Mouse (Mus musculus) ovary, adult 18-20 months (tissue): ENCODE results near the gene H2-DMa.

Experiments used
- DNase-seq: peaks from one replicate; pipeline ENCODE4 v3.0.0; 2022; ENCODE audit warnings: low spot score, mixed read lengths

Gene H2-DMa

DNA sequence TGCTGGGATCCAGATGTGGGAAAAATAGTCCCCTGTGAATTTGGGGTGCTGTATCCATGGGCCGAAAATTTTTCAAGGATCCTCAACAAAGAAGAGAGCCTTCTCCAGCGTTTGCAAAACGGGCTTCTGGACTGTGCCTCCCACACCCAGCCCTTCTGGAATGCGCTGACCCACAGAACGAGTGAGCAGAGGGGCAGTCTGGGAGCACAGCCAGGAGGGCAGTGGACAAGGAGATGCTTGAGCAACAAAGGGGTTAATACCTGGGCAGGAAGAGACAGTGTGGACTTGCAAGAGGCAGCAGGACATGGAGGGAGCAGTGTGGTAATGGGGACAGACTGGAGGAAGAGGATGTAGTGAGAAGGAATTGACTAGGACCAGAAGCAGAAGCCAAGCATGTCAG, 36.2 kb downstream of the H2-DMa start:
- no peak for DNase-seq

DNA sequence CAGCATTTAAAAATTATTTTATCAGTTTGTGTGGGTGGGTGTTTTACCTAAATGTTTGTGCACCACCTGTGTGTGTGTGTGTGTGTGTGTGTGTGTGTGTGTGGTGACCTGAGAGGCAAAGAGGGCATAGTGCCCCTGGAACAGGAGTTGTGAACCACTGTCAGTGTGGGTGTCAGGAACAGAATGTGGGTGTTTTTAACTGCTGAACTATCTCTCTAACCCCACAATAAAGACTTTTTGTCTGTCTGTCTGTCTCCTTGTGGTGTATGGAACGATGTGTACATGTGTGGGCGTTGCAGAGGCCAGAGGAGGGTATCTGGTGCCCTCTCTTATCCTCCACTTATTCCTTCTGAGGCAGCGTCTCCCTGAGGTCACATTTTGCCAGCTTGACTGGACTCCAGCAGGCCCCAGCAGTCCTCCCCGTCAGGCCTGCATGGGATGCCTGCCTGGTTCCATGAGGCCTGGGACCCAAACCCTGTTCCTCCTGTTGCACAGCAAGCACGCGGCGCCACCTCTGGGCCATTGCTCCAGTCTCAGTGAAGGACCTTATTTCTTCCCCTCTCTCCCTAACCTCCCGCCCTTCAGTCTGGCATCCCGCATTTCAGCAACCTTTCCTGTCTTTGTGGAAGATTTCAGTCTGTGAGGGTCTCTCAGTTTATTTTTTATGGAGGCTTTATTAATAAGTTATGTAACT, 45.0 kb downstream of the H2-DMa start:
- no peak for DNase-seq

DNA sequence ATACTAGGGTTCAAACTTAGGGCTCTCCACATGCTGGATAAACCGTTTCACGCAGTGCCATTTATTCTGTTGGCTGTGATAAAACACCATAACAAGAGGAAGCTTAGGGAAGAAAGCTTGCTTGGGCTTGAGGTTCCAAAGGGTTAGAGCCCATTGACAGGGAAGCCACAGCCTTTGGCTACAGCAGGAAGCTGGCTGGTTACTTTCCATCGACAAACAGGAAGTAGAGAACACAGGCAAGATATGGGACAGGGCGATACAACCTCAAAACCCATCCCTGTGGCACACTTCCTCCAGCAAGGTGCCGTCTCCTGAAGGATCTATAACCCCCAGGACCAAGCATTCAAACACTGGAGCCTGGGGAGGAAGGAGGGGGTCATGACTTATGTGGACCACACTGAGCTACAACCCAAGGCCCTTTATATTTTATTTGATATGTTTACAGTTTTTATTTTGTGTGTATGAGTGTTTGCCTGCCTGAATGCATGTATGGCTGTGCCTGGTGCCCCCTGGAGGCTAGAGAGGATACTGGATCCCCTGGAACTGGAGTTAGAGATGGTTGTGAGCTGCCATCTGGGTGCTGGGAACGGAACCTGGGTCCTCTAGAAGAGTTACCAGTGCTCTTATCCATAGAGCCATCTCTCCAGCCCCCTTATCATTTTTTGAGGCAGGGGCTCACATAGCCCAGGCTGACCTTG, 45.8 kb downstream of the H2-DMa start:
- DNase-seq = no peak

DNA sequence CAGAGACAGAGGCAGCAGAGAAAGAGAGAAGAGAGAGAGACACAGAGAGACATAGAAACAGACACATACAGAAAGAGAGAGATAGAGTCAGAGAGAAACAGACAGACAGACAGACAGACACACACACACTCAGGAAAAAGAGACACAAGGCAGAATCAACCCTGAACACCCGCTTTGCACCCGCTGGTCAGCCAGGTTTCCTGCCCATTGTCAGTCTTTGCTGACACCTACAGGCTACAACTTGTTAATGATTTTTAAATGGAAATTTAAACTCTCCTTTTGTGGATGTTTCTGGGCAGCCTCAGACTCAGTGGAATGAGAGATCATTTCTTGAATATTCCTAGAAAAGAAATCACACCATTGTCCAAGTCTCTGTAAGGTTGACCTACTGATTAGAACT, 49.9 kb downstream of the H2-DMa start:
- DNase-seq = no peak

- DNase-seq = no peak
These were observed 51.1 kb downstream of the H2-DMa start for GRCm38 (mm10) chr17:34170487-34170876.

- peak; percentile 44 for DNase-seq
These were observed 51.6 kb downstream of the H2-DMa start for GRCm38 (mm10) chr17:34170877-34171498.

GRCm38 (mm10) chr17:34172528-34172927, 53.2 kb downstream of the H2-DMa start:
- DNase-seq = no peak

GRCm38 (mm10) chr17:34174075-34174474, 54.7 kb downstream of the H2-DMa start:
- no peak for DNase-seq

DNA sequence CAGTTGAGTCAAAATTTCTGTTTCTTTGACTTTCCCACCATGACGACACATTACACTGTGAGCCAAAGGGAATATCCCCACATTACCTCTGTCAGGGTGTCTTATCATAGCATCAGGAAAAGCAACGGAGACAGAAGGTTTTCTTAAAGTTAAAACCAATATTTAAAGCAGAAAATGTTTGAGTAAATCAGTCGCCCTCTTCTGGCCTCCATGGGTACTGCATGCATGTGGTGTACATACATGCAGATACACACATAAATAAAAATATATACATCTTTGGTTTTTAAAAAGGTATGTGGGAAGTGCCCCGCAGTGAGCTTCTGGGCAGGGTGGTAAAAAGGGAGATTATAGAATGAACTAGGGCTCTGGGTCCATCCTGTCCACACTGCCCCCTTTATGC, 57.8 kb downstream of the H2-DMa start:
- DNase-seq = no peak

- no peak for DNase-seq
These were observed 59.7 kb downstream of the H2-DMa start for GRCm38 (mm10) chr17:34179019-34179418.

GRCm38 (mm10) chr17:34179913-34180859, 60.8 kb downstream of the H2-DMa start:
- DNase-seq = no peak

DNA sequence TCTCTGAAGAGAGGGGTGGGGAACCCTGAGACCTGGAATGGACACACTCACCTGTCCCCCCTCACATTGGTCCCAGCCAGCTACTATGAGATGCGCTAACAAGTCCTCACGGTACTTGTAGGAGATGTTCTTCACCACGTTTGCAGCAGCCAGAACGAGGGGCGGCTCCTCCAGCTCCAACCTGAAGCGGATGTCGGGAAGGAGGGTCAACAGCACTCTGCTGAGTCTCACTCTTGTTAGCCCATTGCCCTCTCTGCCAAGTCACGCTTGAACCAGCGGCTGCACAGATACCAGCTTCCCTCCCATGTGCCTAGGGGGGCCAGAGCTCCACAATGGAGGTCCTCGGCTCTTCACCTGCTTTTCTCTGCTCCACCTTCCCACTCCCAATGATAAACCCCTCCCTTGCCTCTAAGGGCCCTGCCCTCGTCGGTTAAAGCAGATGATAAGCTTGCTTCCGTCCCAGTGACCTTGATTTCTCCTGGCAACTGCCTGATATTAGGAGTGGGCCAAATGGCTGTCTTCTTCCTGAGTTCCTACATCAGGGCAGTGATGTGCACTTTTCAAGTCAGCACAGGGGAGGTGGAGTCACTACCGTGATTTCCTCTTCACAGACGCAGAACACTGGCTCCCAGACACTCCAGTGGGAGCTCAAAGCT, 64.4 kb downstream of the H2-DMa start:
- DNase-seq = no peak

DNA sequence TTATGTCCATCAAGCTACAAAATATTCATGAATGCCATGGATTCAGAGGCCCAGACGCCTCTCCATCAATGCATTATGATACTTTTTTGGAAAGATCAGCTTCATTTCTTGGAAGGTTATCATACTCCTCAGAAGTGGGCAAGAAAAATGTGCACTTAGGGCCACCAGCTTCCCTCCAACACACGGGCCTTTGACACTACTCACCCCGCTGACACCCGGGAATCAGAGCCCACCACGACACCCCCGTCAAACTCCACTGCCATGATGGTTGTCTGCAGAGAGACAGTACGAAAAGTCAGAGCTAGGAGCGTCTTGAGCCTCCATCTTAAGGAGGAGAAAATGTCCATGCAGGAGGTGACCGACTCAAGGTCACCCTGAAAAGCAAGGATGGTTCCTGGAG, 66.2 kb downstream of the H2-DMa start:
- DNase-seq = no peak

DNA sequence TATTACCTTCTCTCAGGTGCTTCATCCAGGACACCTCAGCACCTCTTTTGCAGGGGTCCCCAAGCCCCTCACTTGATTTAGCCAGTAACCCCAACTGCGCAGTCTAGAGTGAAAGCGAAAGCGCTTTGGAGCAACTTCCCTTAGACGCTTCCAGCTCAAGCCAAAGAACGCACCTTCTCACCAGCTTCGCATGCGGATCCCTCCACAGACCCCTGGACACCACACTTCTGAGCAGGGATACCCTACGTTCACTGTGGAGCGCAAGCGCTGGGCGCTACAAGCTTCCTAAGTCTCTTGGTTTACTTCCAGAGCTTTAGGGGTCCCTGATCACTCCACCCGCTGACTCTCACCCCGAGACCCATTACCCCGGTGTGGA, 67.5 kb downstream of the H2-DMa start:
- no peak for DNase-seq

DNA sequence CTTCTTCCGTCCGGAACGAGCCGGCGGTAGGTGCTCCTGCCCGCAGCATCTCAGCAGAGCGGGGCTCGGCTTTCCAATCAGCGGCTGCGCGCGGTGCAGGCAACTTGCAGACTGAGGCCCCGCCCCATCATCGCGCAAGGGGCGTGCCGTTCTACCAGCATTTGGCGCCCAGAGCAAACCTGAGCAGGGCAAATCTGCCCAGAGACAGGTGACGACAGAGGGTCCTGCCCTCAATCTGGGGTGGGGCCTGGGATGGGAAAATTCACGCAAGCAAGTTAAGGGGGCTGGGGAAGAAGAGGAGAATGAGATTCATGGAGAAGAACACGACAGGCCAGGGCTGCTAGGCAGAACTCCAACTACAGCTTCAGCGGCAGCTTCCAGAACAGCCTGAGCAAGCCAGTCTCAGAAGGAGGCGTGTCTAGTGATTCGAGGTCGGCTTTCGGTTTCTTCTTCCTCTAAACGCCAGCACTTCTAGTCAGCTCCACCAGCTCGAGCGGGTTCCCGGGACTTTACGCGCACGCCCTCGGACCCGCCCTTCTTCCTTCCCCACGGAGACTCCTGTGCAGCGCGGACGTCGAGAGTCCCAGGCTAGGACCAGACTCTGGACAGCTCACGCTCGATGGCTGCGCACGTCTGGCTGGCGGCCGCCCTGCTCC, 68.0 kb downstream of the H2-DMa start, which contains the start of the genes Tap1 and Psmb9:
Tap1 (plus strand) TSS at position 293 of the 656 bp plus-strand sequence.
Psmb9 (minus strand) TSS at position 504 of the 656 bp plus-strand sequence.
- DNase-seq = peak; percentile 95

GRCm38 (mm10) chr17:34188010-34188409, 68.7 kb downstream of the H2-DMa start:
- DNase-seq = no peak
